Mouse (Mus musculus): ENCODE measurements around the gene Iqschfp.

DNA sequence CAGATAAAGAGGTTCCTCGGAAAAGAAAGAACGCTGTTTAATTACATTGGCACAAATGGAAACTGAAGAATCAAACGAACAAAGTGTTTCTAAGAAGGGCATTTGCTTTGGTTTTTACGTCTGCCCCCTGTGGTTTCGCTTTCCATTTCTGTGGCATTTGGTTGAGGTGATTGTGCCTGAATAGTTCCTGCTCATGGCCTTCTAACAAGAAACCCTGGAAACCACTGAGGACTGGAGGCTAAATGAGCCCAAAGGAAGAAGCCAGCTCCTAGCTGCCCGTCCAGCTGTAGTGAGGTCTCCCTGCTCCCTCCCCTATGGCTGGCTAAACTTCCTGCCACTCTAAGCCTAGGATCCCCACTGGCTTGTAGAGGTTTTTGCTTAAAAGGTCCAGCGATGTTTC, 745.9 kb downstream of the Iqschfp start:
- no peak for TF ChIP-seq CTCF (IDR thresholded peaks at IDR 0.05; ENCODE audit: low read depth)
- no peak for TF ChIP-seq EP300 (IDR thresholded peaks at IDR 0.05; ENCODE audit: low read depth)

Data from liver, postnatal 0 days (tissue).